Mouse (Mus musculus) regulatory T cell (primary cell): ENCODE measurements at regions not wholly inside any gene's neighbourhood (a gene's known extent, or its start where the extent isn't known, plus 50 kb on each side); places are given as distances from the start of the nearest gene placed in this dataset.

ENCODE experiments used
- in situ Hi-C: fragments of 300-600 bp; cut with MboI, MseI; formaldehyde crosslinking; loops from one replicate; pipeline ENCODE4 v1.15.1; 2025; ENCODE audit warnings: high pct_unique_total_duplicates

- in situ Hi-C loops: no loop called here
These were observed 281.7 kb upstream of the Xylt1 start for GRCm38 (mm10) chr7:117099041-117099440.

DNA sequence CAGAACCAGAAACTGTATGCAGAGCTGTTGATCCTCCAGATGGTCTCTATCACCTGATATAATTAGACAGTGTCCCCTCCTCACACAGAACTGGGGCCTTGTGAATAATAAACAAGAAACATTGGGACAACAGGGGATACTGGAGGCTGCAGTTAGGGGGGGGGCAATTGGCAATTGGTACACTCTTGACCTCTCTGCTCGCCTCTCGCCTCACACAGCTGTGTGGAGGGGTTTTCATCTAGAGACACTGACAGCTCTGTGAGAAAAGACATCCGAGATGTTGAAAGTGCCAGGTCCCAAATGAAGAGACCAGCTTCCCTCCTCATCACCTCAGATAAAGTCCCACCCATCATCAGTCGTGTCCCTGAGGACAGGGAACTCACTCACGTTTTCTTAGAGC lies 277.7 kb upstream of the Xylt1 start:
- in situ Hi-C loops: no loop called here

DNA sequence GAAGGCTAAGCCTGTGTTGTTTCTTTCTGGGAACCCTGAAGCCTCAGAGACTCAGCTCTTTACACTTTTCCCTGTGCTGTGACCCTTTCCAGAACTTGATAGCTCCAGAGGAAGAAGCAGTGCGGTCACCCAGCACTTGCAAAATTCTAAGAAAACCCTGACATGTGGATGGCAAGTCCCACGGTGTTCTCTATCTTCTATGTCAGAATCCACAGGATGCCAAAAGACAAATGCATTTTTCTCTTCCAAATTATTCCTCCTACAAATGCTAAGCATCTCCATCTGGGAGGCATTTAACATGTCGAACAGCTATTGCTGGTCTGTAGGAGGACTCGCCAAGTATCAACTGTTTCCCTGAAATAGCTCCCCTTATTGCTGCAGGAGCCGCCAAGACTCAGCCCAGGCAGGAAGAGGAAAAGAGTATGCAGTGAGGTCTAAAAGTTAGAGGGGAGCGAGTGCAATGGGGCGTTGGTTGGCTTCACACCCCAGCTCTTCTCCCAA lies 274.0 kb upstream of the Xylt1 start:
- in situ Hi-C loops: no loop called here

GRCm38 (mm10) chr7:117108391-117108790 lies 272.4 kb upstream of the Xylt1 start:
- in situ Hi-C loops: no loop called here

DNA sequence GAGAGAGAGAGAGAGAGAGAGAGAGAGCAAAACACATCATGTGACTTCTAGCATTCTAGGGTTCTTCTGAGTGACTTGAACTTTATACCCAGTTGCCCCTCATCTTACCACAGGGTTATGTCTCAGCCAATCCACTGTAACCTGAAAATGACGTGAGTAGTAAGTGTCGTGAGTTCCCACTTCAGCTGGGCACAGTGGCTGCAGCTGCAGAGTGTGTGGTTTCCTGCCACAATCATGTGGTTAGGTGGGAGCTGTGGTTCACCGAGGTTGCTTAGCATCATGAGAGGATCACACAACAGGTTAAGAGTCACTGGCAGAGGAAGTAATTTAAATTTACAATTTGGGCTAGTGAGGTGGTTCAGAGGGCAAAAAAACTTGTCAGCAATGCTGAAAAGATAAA lies 253.1 kb upstream of the Xylt1 start:
- in situ Hi-C loops: no loop called here

- in situ Hi-C loops: no loop called here
These were observed 245.9 kb upstream of the Xylt1 start for GRCm38 (mm10) chr7:117134869-117135268.

DNA sequence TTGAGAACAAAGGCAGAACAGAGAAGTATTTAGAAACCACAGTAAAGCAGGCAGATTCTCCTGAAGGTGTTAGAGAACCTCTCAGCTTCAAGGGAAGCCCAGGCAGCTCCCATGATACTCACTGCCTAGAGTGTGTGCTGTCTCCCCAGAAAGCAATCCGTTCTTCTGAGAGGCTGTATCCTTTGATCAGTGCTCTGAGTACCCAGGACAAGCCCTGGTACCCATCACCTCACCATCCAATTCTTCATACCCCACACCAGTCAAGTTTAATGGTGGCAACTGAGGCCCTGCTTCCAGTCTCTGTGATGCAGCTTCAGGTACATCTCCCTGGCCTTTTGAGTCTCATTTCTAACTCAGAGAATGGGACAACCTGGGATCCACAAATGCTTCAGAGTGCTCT lies 242.1 kb upstream of the Xylt1 start:
- in situ Hi-C loops: no loop called here

DNA sequence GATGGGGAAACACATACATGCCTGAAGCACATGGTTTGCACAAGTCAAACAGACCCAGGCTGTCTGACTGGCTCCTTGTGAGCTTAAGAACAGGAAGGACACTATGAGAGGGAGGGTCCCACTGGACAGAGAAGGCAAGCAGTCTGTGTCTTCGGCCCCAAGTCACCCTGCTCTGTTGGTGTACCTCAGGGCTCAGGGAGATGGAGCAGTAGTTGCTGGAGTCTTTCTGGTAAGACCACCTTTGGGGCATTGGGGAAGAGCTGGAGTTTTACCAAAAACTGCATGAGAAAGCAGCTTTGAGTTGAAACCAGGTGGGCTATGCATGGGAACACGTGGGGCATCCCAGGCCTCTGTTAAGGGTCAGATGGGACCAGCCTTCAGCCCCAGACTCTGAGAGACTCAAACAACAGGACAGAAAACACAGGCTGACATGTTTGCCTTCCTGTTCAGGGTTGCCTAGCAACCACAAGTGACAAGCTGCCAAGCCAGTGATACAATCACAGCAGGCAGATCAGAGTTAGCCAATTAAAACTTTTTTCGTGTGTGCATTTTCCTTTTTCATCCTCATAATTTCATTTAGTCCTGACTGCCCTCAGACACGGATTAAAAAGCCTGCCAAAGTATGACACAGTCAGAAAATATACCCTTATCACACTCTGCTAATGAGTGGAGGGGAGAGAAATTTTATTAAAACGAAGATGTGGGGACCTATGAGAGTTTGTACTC lies 241.4 kb upstream of the Xylt1 start:
- in situ Hi-C loops: no loop called here

GRCm38 (mm10) chr7:117139971-117140247 lies 240.9 kb upstream of the Xylt1 start:
- in situ Hi-C loops: no loop called here

DNA sequence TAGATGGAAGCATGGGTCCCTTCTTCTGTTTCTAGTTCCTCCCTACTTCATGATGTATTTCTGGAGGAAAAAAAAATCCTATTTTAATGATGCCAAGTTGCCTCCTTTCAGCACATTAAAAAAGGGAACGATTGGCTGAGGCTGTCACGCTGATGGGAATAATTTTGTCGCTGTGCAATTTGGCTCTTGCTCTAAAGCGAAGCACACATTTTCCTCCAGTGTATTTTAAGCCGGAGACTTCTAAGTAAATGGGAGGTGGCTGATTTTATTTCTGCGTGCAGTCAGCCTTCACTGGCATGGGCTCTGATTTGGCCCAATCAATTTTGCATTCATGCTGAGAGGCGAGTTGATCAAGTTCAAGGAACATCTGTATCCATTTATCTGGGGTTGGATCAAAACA lies 234.0 kb upstream of the Xylt1 start:
- in situ Hi-C loops: no loop called here

GRCm38 (mm10) chr7:117150355-117150754 lies 230.4 kb upstream of the Xylt1 start:
- in situ Hi-C loops: no loop called here

DNA sequence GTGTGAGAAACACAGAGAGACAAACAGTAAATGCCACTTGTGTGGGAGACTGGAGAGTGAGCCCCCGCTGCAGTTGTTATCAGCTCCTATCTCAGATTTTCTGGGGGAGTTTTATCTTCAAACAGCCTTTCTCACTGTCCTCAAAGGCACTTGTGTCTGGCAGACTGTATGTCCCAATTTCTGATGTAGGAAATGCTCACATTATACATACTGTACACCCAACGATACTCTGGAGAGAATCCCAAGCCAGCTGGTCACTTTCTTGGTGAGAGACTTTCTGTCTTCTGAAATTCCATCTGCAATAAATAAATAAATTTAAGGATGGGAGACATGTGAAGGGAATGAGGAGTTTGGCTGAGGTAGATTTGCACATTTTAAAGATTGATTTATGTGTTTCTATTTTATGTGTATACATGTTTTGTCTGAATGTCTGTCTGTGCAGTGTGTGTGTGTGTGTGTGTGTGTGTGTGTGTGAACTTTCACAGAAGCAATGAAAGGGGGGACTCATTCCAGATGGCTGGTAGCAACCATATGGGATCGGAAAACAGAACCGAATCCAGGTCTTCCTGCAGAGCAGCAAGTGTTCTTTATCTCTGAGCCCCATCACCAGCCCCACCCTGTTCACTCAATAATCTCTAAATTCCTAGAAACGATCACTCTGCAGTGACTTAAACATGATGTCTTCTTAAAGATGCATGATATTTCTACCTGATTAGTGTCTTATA lies 226.8 kb upstream of the Xylt1 start:
- in situ Hi-C loops: no loop called here

GRCm38 (mm10) chr7:117161193-117161908 lies 219.4 kb upstream of the Xylt1 start:
- in situ Hi-C loops: loop anchor here (10.0 kb wide), 1 partner anchor 697 kb away; no protein-coding TSS in a partner anchor

- in situ Hi-C loops: no loop called here
These were observed 205.9 kb upstream of the Xylt1 start for GRCm38 (mm10) chr7:117174811-117175422.

GRCm38 (mm10) chr7:117184011-117184410 lies 196.8 kb upstream of the Xylt1 start:
- in situ Hi-C loops: no loop called here

GRCm38 (mm10) chr7:117185891-117186290 lies 194.9 kb upstream of the Xylt1 start:
- in situ Hi-C loops: no loop called here

DNA sequence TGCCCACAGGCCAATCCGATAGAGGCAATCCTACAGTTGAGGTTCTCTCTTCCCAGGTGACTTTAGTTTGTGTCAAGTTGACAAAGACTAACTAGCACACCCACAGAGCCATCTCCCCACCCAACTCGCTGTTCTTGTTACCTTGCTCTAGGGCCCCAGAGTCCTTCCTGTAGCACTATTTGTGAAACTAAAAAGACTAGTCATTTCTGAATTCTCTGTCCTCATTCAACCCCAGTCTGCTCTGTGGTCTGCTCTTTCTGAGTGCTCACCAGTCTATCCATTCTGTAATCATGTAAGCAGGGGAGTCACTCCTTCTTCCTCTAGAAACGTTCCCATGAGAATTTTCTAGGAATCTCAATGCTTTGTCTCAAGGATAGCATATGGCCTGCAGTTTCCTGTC lies 184.2 kb upstream of the Xylt1 start:
- in situ Hi-C loops: no loop called here

GRCm38 (mm10) chr7:117226294-117226693 lies 154.5 kb upstream of the Xylt1 start:
- in situ Hi-C loops: no loop called here

GRCm38 (mm10) chr7:117229619-117230018 lies 151.2 kb upstream of the Xylt1 start:
- in situ Hi-C loops: no loop called here

DNA sequence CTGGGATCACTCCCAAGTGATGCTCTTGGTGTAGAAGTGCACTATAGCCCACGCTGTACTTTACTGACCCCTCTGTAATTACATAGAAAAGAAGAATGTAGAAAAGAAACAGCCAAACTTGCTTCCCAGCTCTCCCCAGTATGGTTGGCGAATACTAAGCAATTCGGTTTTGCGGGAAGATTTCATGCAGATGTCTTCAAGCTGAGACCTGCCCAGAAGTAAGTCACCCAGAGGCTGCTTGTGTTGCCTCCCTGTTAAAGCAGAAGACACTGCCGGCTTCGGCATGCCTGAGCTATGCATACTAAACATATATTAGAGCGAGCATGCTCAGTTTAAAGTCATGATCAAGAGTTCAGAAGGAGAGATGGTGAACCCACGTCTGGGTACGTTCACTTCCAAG lies 124.0 kb upstream of the Xylt1 start:
- in situ Hi-C loops: no loop called here

DNA sequence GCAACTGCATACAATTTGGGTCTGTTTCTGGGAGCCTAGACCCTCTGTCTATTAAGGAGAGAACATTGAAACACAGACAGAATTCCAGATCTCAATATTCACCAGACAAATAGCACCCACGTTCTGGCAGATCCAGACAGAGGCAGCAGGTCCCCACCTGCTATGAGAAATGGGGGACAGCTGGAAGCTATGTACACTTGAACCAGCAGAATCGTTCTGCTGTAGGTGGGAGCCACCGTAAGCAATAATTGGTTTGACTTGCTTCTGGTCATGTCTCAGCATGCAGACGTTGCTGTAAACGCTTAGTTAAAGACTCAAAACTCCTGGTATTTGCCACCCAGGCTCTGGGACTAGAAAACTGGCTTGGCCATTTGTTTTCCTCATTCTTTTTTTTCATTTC lies 122.2 kb upstream of the Xylt1 start:
- in situ Hi-C loops: no loop called here

GRCm38 (mm10) chr7:117259151-117259550 lies 121.6 kb upstream of the Xylt1 start:
- in situ Hi-C loops: no loop called here
